Mouse (Mus musculus): ENCODE measurements at regions not wholly inside any gene's neighbourhood (a gene's known extent, or its start where the extent isn't known, plus 50 kb on each side); places are given as distances from the start of the nearest gene placed in this dataset.

DNA sequence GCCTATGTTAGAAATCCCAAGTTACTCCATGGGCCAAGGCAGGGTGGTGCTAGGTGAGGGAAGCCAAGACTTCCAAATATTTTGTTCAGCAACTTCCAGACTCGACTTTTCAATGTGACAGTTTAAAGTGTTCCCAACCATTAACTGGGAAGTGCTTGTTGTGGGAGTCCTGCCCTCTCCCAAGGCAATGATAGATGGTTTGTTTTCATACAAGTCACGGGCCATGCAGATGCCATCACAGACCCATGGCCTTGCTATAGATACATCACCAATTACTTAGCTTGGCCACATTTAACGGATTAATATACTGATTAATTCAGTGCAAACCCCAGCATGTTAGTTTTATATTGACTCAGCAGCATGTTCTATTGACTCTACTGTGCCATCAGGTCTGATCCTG, 108.1 kb upstream of the Thumpd2 start:
- TF ChIP-seq CTCF (IDR thresholded peaks at IDR 0.05) (no peak), EP300 (IDR thresholded peaks at IDR 0.05) (no peak)
